Mouse (Mus musculus): ENCODE measurements around the gene Zfand3.

Gene Zfand3

DNA sequence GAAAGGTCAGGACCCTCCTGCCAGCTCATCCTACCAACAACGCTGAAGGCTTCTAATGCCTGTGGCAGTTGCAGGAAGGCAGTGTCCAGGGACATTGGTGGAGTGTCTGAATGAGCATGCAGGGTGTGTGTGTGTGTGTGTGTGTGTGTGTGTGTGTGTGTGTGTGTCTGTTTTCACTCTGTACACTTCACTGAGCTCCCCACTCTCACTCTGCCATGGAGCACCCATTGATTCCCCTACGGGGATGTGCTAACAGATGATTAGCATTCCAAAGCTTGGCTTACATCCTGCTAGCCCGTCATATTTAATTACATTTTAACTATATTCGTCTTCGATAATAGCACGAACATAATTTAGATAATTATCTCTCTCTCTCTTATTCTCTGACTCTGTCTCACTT is 232.1 kb downstream of the Zfand3 start:
- DNase-seq = no peak

DNA sequence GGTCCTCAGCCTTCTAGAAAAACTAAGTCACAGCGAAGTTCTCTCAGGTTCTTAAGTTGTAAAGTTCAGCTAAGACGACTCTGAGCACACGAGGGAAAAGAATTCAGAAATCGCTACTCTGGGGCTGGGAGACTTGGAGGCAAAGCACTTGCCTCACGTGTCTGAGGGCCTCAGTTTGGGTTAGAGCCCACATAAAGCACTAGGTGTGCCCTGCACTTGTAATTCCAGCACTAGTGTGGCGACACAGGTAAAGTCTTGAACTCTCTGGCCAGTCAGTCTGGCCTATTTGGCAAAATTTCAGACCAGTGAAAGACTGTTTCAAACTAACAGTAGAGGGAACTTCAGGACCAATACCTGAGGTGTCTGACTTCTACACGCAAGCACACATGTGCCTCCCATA is 233.1 kb downstream of the Zfand3 start:
- no peak for DNase-seq

DNA sequence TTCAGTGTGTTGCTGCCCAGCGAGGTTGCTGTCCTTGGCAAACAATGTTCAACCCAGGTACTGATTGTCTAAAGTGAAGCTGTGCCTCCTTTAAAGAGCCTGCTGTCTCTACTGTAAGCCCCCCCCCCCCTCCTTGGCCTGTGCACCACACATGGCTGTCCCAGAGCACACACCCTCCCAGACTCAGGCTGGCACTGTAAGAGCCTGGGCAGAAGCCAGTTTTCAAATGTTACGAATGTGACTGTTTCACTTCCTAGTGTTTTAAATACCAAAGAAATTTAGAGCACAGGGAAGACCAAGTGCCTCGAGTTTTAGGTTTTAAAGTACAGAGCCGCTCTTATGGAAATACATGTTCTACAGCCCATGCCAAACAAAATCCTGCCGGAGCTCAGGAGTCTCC is 234.9 kb downstream of the Zfand3 start:
- DNase-seq = no peak

DNA sequence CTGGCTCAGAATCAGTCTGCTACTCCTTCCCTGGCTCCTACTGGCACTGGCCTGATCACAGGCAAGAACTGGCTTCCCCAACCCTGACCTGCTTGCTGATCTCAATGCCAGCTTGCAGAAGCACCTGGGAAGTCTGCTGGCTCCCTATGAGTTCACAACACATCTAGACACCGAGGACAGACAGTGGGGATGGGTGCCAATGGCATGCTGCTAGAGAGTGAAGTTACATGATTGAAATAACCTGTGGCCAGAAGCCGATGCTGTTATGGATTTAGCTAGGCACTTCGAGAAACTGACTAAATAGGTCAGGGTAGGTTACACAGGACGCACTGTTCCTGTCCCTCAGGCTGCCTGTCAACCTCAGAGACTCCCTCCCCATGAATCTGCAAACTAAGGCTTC is 236.1 kb downstream of the Zfand3 start:
- peak; percentile 81 for DNase-seq

DNA sequence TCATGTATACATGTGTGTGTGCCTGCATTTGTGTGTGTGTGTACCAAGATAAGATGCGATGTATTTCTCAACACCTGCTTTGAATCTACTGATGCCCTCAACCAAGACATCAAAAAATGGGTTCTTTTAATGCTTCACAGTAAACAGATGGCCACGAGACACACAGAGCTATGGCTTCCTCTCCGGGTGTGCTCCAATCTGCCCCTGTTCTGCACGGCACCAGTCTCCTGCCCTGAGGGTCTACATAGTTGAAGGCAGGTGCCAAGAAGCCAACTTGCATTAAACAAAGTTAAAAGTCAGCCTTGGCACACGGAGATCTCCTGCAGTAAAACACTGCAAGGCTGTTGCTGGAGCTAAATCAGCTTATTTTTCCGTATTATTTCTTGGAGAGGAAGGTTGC is 236.5 kb downstream of the Zfand3 start:
- peak; percentile 64 for DNase-seq

DNA sequence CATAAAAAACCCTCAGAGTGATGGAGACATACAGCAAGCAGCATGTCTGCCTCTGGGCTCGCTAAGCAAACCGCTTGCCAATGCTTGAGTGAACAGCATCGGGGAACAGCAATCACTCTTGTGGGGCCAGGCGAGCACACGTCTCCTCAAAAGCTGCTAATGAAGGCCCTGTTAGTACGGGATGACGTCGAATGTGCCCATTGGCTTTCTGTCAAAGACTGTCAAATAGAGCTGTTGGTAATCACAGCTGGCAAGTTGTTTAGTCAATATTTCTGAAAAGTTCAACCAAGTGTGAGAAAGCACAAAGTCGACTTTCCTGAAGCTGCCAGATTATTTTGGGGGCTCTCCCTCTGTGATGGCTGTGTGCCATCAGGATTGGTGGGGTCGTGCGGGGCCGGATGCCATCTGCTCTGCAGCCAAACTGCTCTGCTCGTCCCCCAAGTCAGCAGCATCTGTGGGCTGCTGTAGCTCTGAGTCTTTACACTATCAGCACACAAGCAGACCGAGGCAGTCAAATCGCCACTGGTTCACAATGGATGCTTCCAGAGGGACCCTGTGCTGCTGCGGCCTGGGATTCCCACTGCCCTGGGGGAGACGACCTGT is 237.3 kb downstream of the Zfand3 start:
- peak; percentile 33 for DNase-seq

DNA sequence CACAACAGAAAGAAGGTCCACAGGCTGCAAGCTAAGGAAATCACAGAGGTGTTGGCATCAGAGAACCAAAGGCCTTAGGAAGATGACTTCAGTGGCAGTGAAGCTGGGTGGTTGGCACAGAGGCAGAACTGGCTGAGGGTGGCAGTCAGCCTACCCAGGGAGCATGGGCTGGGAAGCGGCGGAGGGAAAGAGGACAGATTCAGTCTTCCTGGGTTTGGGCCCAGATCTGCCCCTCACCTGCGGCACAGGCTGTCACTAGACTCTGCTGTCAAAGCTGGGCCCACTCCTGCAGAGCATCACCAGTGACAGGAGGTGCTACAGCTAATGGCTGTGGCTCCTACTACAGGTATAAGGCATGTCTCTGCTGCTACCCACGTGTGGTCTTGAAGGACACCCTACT is 238.1 kb downstream of the Zfand3 start:
- no peak for DNase-seq

DNA sequence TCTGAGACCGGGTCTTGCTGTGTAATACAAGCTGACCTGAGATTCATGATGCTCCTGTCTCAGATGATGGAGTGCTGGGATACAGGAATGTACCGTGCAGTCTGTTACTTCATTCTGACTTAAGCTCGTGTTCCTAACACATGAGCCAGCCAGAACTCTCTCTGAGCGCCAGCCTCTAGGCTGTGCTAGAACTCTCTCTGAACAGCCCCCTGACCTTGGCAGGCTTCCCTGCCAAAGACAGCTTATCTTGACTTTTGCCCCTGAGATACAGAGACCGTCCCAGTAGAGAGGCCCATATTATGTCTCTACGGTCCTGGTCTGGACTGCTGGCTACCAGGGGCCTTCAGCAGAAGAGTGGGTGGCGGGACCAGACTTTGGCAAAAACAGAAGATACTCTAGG is 239.0 kb downstream of the Zfand3 start:
- DNase-seq = no peak

DNA sequence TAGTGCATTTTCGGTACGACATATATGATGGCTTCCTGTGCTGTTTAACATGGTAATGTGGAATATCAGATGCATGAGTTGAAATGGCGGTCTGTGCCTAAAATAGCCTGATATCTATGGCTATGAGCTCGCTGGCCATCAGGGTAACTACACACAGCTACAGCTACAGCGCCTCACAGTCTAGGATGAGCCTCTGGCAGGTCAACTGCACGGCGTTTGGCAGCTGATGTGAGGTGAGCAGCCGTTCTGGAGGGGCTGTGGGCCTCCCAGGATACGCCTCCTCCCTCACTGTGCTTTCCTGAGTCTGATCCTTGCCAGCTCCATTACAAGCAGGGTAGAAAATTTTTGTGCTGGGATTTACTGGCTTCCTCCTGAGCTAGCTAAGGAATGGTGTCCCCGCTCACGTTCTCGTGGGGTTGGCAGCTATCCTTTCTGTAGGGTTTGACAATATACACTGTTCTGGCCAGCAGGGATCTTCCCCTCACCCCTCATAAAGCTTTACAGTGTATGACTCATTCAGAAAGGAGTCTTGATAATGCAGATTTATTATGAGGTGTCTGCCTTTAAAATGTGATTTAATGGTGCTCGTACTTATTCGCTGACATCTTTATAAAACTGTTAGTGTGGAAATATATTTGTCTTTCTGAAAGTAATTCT is 240.2 kb downstream of the Zfand3 start:
- no peak for DNase-seq

DNA sequence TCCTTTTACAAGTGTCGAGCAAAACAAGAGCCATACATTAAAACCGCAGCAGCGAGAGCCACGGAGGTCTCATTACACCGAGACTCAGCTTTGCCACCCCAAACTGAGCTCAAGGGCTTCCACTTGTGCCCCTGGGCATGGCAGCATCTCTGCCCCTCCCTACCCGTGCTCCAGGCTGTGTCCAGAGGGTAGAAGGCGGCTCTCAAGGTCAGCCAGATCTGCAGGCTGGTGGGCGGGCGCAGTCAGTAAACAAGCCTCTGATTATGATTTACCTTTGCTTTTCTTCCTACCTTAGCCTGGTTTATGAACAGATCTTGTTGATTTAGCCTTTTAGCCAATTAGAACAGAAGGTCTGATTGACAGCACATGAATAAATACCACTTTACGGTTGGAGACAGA is 240.8 kb downstream of the Zfand3 start:
- DNase-seq = no peak

DNA sequence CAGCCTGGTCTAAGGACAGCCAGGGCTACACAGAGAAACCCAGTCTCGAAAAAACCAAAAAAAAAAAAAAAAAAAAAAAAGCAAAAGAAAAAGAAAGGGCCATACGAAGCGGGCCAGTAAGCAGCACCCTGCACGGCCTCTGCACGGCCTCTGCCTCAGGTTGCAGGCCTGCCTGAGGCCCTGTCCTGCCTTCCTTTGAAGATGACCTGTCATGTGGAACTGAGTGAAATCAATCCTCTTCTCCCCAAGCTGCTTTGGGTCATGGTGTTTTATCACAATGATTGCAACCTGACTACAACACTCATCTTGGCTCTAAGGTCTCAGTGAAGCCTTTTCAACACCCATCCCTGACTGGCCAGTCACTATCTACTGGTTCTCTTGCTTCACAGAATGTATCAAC is 248.5 kb downstream of the Zfand3 start:
- DNase-seq = no peak

DNA sequence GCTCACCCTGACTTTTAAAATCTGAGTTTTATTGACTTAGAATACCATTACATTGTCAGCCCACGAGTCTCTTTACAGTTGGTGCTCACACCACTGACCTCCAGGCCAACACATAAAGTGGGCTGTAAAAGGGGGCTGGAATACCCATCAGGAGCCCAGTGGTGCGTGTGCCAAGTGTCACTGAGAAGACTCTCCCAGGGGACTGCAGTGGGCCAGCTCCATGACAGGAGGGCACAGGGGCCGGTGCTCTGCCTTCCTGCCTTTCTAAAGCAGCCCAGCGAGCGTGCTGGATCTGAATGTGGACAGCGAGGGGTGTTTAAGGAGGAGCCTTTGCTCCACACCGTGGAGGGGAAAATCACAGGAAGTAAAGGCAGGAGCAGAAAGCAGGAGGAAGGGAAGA is 249.4 kb downstream of the Zfand3 start:
- DNase-seq = no peak

DNA sequence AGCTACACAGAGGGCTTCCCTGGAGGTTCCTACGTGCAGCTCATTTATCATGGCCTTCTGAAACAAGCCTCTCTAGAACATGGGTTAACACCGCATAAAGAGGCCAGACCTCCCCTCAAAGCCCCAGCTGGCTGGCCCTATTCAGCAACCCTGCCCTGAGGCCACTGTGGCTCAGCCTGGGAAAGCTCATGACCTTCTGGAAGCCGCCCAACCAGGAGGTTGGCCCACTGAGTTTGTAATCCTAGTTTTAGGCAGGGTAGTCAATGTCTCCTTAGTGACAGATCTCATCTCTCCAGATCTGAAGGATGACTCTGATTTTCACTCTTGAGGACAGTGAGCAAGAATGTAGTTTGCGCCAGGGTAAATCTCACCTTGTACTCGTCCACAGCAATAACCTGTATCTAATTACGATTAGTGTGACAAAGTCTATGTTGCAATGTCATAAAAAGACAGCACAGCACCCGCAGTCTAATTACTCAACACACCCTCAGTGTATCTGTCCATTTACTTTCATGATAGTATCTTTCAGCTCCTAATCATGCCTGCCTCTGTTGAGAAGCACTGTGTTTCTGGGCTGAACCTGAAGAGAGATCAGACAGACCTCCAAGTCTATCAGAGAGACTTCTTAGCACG is 251.5 kb downstream of the Zfand3 start:
- DNase-seq = no peak

DNA sequence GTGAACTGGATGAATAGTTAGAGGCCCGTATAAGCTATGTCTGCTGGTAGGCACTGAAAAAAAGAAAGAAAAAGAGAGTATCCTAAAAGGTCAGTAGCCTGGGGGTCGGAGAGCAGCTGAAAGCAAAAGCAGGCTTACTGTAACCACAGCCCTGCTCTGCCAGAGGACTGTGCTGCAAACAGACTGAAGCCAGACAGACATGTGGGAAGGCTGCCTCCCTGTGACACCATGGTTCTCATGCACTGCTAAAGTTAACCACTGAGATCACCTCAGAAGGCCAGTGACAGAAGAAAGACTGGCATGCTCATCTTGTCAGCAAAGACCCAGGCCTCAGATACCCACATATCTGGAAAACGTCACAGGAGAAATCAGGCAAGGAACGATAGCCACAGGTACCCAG is 253.9 kb downstream of the Zfand3 start:
- no peak for DNase-seq

DNA sequence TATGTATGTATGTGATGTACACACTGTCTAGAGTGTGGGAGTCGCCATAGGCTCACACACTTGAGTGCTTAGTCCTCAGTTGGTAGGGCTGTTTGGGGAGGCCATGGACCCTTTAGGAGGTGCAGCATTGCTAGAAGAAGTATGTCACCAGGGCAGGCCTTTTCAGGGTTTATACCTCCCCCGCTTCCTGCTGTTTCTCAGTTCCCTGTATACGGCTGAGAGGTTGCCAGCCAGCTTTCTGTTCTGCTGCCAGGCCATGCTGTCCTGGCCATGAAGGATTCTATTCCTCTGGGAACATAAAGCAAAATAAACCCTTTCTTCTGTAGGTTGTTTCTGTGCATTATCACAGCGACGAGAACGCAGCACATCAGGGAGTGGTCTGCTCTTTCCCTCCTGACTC is 255.4 kb downstream of the Zfand3 start:
- DNase-seq = no peak
